Mouse (Mus musculus): Measurements from ENCODE around the gene Gm21992.

DNA sequence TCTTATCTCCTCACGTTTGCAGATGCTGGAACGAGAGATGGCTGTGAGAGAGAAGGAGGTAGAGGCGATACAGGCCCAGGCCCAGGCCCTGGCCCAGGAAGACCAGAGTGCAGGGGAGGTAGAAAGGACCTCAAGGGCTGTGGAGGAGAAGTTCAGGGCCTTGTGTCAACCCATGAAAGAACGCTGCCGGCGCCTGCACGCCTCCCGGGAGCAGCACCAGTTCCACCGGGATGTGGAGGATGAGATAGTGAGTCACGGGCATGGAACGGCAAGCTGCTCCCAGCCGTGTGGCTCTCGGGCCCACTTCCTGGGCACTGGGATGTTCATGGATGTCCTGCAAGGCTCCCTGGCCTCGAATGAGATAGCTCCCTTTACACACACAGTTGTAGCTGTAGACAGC lies 67.4 kb downstream of the Gm21992 start:
- TF ChIP-seq CTCF (conservative IDR thresholded peaks at IDR 0.05; ENCODE audit: low read length) (no peak), NANOG (IDR thresholded peaks at IDR 0.05; ENCODE audit: borderline replicate concordance, low read length) (no peak), POU5F1 (IDR thresholded peaks at IDR 0.05; ENCODE audit: borderline replicate concordance, low read length) (no peak)
